Mouse (Mus musculus) E14TG2a.4 (cell line): ENCODE results near the gene Rhou.

Source experiments
- CTCF ChIP-seq: conservative IDR thresholded peaks from 2 replicates; pipeline ENCODE4 v1.5.1; 2014; ENCODE audit warnings: low read length
- NANOG ChIP-seq: IDR thresholded peaks from 2 replicates; pipeline ENCODE4 v1.6.1; 2014; ENCODE audit warnings: borderline replicate concordance, low read length, mixed read lengths
- POU5F1 ChIP-seq: IDR thresholded peaks from 2 replicates; pipeline ENCODE4 v1.6.1; 2014; ENCODE audit warnings: low read length, borderline replicate concordance

DNA sequence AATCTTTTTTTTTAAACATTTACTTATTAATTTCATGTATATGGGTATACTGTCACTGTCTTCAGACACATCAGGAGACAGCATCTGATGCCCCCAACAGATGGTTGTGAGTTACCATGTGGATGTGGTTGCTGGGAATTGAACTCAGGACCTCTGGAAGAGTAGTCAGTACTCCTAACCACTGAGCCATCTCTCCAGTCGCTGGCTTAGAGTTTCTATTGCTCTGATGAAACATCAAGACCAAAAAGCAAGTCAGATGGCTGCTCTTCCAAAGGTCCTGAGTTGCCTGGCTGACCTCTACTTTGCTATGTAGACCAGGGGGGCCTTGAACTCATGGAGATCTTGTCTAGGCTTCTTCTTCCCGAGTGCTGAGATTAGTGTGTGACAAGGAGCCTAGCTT, 28.0 kb upstream of the Rhou start:
- TF ChIP-seq CTCF (no peak), POU5F1 (no peak), NANOG (no peak)
